Mouse (Mus musculus) left cerebral cortex, postnatal 36 days (tissue): ENCODE results near the gene Awat2. TPM values are rescaled to one million over a fixed set of nuclear protein-coding genes. Genes with fewer than 3 reads are reported as not detected.
"Not testable (repeated sequence)": the region's sequence is repeated elsewhere in the genome, so short reads cannot be mapped to it uniquely, and the experiment has no call there.

Source experiments
- DNase-seq, 2 experiments: peaks; one replicate each; pipeline ENCODE4 v3.0.0; 2021 to 2022; ENCODE audit warnings: low spot score in 2 of 2, mixed read lengths in 1 of 2
- intact Hi-C: fragments of 180-260 bp; cut with DNase I; formaldehyde crosslinking; loops from one replicate; pipeline ENCODE4 v1.15.1; 2025
- total RNA-seq, 2 experiments: library from RNA; stranded (reverse); gene quantifications; 2 replicates each; pipeline ENCODE4 v1.2.3; 2021

The Awat2 gene
- total RNA-seq = under 1 TPM in 1 of 2 experiments, not detected in 1; 0.25 TPM

DNA sequence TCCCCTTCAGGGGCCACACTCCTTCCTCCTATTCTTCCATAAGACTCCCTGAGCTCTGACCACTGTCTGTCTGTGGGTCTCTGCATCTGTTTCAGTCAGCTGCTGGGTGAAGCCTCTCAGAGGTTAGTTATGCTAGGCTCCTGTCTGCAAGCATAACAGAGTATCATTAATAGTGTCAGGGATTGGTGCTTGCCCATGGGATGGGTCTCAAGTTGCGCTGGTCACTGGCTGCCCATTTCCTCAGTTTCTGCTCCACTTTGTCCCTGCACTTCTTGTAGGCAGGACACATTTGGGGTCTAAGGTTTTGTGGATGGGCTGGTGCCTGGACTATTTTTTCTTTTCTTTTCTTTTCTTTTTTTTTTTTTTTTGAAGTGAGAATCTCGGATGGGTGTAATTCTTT lies at the start of gene Awat2:
Gene Awat2 (minus strand): TSS at position 101 of the 400 bp plus-strand sequence.
- DNase-seq, intact Hi-C loops: not testable (repeated sequence)

DNA sequence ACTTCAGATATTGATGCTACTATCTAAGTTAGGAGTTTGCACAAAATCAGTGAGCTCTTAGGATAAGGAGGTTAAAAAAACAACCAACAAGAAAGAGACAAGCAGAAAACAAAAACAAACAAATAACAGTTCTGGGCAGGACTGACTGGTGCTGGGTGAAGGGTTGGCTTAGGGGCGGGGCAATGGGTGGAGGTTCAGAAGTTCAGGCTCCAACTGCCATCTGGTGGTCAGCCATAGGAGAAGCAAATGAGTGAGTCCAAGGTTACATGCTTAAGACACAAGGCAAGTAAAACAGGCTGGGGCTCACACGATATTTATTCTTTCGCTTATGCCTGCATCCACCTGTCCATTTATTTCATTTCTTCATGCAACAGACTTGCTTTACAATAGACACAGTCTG lies 37.8 kb upstream of the Awat2 start:
- intact Hi-C loops = loop anchor here (10.0 kb wide), 1 partner anchor 506 kb away; the partner anchor contains the start of gene Eda
- peak; percentile 17 to 26 for DNase-seq

DNA sequence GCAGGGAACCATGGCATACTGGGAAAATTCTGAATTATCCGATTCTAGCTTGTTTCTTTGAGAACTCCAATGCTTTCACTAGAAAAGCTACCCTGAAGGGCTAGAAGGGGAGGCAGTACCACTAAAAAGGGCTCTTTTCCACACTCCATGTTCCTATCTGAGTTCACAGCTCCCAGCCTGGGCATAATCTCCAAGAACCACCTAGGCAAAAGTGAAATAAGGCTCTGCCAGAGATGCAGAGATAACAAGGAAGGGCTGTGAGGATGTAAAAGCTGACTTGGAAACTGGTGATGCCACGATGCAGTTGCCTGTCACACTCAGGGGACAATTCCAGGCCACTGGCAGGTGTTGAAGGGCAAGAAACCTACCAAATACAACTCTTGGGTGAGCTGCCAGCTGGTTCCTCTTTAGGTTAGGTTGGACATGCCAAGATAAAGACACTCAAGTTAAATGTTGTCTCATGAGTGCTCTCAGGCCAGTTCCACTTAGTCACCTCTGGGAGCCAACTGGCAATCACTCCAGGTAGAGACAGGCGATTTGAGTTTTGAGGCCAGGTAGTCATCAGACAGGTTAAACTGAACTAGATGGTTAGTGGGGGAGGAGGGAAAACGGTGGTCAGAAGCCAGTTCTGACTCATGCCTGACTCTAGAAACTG lies 33.2 kb upstream of the Awat2 start:
- intact Hi-C loops = no loop called here
- DNase-seq = no peak

DNA sequence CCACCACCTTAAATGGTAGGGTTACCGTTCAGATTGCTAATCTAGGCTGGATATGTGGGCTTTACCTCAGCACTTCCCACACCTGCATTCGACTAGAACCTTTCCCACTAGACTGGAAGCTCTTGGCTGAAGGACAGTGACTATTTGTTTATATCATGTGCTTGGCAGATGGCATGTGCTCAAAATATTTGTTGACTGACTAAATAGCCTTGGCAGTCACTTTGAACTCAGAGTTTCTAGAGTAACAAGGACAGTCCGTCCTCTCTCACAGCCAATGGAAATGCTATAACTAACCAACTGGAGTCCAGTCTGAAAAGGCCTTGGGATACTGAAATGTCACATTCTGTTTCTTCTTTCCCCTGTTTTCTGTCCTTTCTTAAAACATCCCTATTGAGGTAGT lies 29.0 kb upstream of the Awat2 start:
- DNase-seq = no peak
- intact Hi-C loops = no loop called here

DNA sequence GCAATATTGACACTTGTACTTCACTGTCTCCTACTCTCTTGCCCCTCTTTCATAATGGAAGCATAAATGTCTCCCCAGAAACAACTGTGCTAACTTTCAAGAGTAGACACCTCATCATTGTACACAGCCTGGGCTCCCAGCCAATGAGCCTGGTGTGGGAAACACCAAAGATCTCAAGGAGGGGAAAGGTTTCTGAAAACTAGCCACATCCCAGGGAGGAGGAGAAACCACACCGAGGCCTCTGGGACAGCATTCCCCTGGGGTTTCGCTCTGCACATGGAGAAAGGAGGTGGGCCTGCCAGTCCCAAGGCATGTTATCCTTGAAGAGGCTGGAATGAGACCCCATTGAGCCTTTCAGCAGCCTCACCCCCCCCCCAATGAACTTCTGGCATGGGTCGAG lies 27.6 kb upstream of the Awat2 start:
- DNase-seq = no peak
- intact Hi-C loops = no loop called here

DNA sequence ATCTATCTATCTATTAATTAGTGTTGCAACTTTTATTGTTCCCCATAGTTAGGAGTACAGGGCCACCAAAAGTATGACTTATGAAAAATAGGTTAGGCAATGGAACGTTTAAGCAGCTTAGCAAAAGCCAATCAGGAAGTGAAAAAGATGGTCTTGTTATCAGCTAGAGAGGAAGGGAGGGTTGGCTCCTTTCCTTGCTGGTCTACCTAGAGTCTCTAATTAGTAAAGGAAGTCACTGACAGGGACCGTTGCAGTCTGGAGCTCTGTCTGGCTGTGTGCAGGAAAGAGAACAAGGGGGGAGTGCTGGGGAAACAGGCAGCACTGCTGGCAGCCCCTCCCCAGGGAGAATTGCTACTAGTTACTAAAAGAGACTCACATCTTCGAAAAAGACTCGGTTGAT lies 25.5 kb upstream of the Awat2 start:
- no peak for DNase-seq
- intact Hi-C loops = no loop called here

DNA sequence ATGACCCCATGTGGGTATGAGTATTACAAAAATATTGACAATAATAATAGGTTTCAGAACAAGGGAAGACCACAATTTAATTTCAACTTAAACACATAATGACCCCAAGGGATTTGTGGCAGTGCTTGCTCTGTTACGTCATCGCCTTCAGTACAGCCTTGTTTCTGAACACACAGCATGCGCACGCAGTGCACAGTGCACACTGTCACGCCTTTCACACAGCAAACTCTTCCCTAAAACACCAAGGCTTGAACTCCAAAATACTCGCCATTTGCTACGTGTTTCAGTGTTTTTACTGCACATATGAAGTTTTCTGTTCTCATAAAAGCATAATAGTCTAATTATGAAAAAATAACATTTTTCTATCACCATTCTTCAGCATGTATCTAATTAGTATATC lies 1.0 kb upstream of the Awat2 start:
- DNase-seq = no peak
- intact Hi-C loops = no loop called here

DNA sequence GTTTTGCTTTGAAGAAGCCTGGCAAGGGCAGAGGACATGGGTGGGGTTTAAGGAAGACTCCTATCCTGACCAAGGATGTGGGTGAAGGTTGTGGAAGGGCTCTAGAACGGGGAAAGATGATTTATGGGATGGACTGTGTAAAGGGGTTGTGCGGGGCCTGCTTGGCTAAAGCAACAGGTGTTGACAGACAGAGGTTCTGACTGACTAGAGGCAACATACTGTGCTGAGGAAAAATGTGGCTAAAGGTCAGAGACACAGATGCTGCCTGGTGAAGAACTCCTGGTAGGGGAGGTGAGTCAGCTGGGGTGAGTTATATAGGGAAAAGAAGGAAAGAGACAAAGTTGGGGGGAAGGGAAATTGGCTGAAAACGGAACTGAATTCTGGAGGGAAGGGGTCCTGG lies 10.2 kb downstream of the Awat2 start:
- intact Hi-C loops = no loop called here
- DNase-seq = no peak

DNA sequence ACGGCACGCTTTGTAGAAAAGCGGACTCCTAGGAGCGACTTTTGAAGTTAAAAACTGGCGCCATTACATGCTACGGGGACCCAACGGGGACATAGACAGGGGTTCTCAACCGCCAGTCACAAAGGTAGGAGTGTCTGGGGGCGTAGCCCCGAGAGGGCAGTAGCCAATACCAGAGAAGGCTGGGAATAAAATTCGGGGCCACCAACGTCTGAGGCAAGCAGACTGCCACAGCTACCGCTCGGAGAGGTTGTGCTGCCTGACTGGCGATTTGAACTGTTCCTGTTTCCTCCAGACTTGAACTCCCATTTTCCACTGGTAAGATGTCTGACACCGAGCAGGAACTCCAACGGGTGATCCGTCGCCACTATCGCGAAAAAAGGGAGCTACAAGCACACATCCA lies 13.8 kb downstream of the Awat2 start, which contains the start of gene Otud6a:
Gene Otud6a (plus strand): TSS at position 321 of the 400 bp plus-strand sequence.
- intact Hi-C loops = no loop called here
- DNase-seq = no peak

DNA sequence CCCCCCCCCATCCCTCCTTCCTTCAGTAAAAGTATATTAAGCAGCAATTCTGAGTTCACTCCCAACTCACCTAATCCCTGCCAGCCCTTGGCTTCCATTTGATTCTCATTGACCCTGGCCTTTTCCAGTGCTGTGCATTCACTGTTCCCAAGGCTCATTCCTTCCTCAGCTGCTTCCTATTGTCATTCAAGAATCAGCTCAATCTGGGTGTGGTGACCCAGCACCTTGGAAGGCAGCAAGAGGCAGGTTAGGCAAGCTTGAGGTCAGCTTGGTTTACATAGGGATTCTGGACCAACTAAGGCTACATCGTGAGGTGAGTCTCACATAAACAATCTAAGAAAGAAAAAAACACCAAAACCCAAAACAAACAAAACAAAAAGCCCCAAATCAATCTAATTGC lies 33.3 kb downstream of the Awat2 start:
- intact Hi-C loops = no loop called here
- DNase-seq = no peak

DNA sequence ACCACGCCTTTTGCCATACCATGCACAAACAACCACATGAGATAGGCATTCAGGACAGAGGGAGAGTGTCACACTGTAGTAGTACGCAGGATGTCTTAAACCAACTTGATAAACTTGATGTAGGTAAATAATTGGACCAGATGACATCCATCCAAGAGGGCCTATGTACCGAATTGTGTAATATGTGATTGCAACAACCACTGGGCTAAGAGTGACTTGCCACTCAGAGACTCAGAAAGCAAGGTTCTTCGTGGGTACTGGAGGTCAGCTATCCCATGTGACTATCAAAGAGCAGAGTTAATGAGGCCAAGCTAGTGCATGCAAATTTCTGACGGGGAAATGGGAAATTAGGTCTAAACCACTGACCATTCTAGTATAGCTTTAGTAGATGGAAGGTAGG lies 40.9 kb downstream of the Awat2 start:
- intact Hi-C loops = no loop called here
- DNase-seq = no peak

DNA sequence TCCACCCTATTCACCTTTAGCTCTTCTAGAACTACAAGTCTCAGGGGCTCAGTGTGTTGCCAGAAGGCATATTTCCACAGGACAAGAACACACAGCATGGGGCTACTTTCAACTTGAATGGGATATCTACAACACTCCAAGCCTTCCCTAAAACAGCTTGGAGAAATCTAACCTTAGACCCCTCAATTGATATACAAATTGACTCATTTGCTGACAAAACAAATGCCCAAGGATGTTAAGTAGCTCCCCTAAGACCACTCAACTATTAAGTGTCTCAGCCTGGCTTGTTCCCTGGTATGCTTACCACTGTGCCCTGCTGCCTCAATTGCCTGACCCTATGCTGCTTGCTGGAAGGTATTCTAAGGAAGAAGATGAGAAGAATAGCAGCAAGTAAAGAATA lies 41.6 kb downstream of the Awat2 start:
- DNase-seq = no peak
- intact Hi-C loops = no loop called here

DNA sequence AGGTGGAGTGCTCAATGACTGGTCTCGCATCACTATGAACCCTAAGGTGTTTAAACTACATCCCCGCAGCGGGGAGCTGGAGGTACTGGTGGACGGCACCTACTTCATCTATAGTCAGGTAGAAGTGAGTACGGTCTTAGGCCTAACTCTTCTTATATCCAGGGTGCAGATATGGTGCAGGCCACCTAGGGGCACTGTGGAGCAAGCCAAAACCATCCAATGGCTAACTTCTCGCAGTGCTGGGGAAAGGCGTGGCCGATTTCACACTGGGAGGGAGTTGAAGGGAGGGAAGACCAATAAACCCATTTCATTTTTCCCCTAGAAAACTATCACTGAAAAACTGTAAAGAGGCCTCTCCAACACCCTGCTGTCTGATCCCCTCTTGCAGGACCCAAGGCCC lies 47.5 kb downstream of the Awat2 start:
- DNase-seq = no peak
- intact Hi-C loops = no loop called here

DNA sequence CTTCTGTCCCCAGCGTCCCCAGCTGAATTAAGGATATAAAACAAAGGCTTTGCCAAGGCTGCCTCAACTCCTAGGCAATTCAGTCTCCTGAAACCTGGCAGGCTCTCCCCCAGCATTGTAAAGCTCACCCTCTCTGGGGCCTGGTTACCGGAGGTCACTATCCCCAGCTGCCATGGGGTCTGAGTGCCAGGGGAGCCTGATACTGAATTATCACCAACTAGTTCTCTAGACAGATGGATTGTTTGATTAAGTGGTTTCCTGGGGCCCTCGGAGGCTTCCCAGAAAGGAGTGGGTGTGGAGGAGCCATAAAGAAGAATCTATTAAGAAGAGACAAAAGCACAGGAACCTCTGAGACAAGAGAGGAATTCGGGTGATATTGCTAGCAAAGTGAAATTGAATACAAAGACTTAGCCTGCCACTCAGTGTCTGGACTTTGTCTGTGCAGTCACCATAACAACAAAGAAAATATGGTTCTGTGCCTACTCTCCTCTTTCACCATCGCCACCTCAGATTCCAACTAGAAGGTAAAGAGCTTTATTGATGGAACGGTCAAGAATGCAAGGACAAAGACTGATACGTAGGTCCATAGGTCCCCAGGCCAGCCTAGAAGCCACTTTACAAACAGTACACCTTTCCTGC lies 48.2 kb downstream of the Awat2 start:
- intact Hi-C loops = loop anchor here (5.0 kb wide), 1 partner anchor 577 kb away; no protein-coding TSS in a partner anchor
- DNase-seq = no peak

DNA sequence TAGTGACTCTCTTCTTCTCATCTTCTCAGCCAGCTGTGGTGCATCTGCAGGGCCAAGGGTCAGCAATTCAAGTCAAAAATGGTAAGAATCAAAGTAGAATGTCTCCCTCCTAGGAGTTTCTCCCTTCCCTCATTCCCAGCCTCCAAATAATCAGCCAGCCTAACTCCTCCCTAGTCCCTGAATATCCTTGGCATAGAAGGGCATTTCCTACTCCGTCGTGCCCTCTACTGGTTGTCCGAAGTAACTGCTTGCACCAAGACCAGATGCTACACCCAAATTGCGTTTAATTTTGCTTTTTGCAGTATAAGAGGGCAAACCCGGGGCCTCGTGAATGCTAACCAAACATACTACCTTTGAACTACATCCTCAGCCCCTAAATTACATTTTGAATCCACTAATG lies 50.2 kb downstream of the Awat2 start:
- no peak for DNase-seq
- intact Hi-C loops = loop anchor here (5.0 kb wide), 1 partner anchor 575 kb away; no protein-coding TSS in a partner anchor

DNA sequence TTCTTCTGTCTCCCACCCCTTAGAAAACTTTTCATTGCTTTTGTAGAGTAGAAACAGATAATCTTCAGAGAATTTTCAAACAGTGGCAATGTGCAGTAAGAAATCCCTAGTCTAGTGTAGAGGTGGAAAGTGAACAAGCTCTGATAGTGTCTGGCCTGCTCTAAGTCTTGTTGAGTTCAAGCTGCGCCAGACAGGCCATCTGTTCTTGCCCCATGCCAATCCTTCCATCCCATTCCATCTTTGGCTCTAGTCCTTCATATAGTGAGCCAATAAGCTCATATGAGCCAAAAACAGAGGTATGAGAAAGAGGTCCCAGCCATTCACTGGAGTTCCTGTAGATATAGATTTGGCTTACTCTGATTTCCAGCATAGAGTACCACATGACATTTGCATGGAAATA lies 52.6 kb downstream of the Awat2 start:
- DNase-seq = no peak
- intact Hi-C loops = loop anchor here (5.0 kb wide), 1 partner anchor 573 kb away; no protein-coding TSS in a partner anchor

DNA sequence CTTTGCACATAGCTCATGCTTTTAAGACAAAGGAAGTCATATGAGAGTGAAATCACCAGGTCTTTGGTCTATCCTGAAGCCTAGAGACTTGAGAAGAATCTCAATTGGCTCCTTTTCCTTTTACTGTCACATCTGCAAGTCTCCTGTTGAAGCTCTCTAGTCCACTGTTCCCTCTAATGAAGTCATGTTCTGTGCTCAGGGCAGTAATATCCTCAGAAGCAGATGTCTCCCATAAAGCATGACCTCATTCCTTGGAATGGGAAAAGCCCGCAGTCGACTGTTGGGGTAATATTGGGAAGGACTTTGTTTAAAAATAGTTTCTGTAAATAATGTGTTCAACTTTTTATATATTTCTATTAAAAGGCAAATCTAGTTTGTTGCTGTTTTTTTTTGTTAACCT lies 85.5 kb downstream of the Awat2 start:
- intact Hi-C loops = no loop called here
- no peak for DNase-seq
